Mouse (Mus musculus): ENCODE measurements around the gene Rbfox1. TPM values are rescaled to one million over a fixed set of nuclear protein-coding genes. Genes with fewer than 3 reads are reported as not detected.

Rbfox1 gene
- polyA plus RNA-seq, 1 experiment from 2014 or later = 0.71 TPM

GRCm38 (mm10) chr16:7081684-7082255 is 1196.6 kb downstream of the Rbfox1 start:
- H3K27ac ChIP-seq = no peak overlapping the region
- no peak for DNase-seq (ENCODE audit: extremely low spot score, low spot score)

GRCm38 (mm10) chr16:7083937-7084336 is 1198.8 kb downstream of the Rbfox1 start:
- 92% methylated on average over 2 of the region's 2 CpGs for WGBS
- Histone ChIP-seq H3K27ac (no peak overlapping the region), H3K27me3 (ENCODE audit: poor library complexity, severe bottlenecking) (no peaks in the 10 kb centered on the region), H3K4me1 (no peaks in the 10 kb centered on the region), H3K36me3 (replicated peaks) (no peaks in the 10 kb centered on the region), H3K9me3 (no peaks in the 10 kb centered on the region), H3K4me3 (no peak overlapping the region)
- no peak for DNase-seq (ENCODE audit: extremely low spot score, low spot score)

More at GRCm38 (mm10) chr16:7081684-7082255, 1196.6 kb downstream of the Rbfox1 start:
- Histone ChIP-seq H3K36me3 (replicated peaks) (no peaks in the 10 kb centered on the region), H3K4me3 (no peak overlapping the region), H3K27me3 (ENCODE audit: poor library complexity, severe bottlenecking) (no peaks in the 10 kb centered on the region), H3K4me1 (no peaks in the 10 kb centered on the region), H3K9me3 (no peaks in the 10 kb centered on the region)
- WGBS = 89% methylated on average over 5 of the region's 5 CpGs

GRCm38 (mm10) chr16:7088601-7089430 is 1203.7 kb downstream of the Rbfox1 start:
- 89% methylated on average over 10 of the region's 10 CpGs for WGBS
- Histone ChIP-seq H3K36me3 (replicated peaks) (no peaks in the 10 kb centered on the region), H3K27ac (no peak overlapping the region), H3K27me3 (ENCODE audit: poor library complexity, severe bottlenecking) (no peaks in the 10 kb centered on the region), H3K9me3 (no peaks in the 10 kb centered on the region), H3K4me3 (no peak overlapping the region), H3K4me1 (no peaks in the 10 kb centered on the region)
- DNase-seq (ENCODE audit: extremely low spot score, low spot score) = no peak

GRCm38 (mm10) chr16:7089475-7089874 is 1204.3 kb downstream of the Rbfox1 start:
- no peaks in the 10 kb centered on the region for H3K36me3 ChIP-seq (replicated peaks)
- WGBS = 97% methylated on average over 1 of the region's 1 CpGs
- H3K4me3 ChIP-seq = no peak overlapping the region
- H3K27me3 ChIP-seq (ENCODE audit: poor library complexity, severe bottlenecking) = no peaks in the 10 kb centered on the region
- H3K27ac ChIP-seq = no peak overlapping the region
- H3K9me3 ChIP-seq = no peaks in the 10 kb centered on the region
- no peak for DNase-seq (ENCODE audit: extremely low spot score, low spot score)
- H3K4me1 ChIP-seq = no peaks in the 10 kb centered on the region

- H3K9me3 ChIP-seq = no peaks in the 10 kb centered on the region
- no peak for DNase-seq (ENCODE audit: extremely low spot score, low spot score)
- no peak overlapping the region for H3K27ac ChIP-seq
- WGBS = 89% methylated on average over 6 of the region's 6 CpGs
- H3K4me3 ChIP-seq = no peak overlapping the region
- no peaks in the 10 kb centered on the region for H3K27me3 ChIP-seq (ENCODE audit: poor library complexity, severe bottlenecking)
- no peaks in the 10 kb centered on the region for H3K36me3 ChIP-seq (replicated peaks)
- no peaks in the 10 kb centered on the region for H3K4me1 ChIP-seq
Observed at GRCm38 (mm10) chr16:7090205-7090604, 1205.0 kb downstream of the Rbfox1 start.

GRCm38 (mm10) chr16:7092811-7093210 is 1207.7 kb downstream of the Rbfox1 start:
- Histone ChIP-seq H3K4me3 (no peak overlapping the region), H3K9me3 (no peaks in the 10 kb centered on the region), H3K27me3 (ENCODE audit: poor library complexity, severe bottlenecking) (no peaks in the 10 kb centered on the region), H3K4me1 (no peaks in the 10 kb centered on the region), H3K36me3 (replicated peaks) (no peaks in the 10 kb centered on the region), H3K27ac (no peak overlapping the region)
- WGBS = 84% methylated on average over 4 of the region's 4 CpGs
- DNase-seq (ENCODE audit: extremely low spot score, low spot score) = no peak

- Histone ChIP-seq H3K4me3 (no peak overlapping the region), H3K27ac (no peak overlapping the region), H3K36me3 (replicated peaks) (no peaks in the 10 kb centered on the region), H3K9me3 (no peaks in the 10 kb centered on the region), H3K4me1 (no peaks in the 10 kb centered on the region), H3K27me3 (ENCODE audit: poor library complexity, severe bottlenecking) (no peaks in the 10 kb centered on the region)
- DNase-seq (ENCODE audit: extremely low spot score, low spot score) = no peak
- 88% methylated on average over 3 of the region's 3 CpGs for WGBS
Observed at GRCm38 (mm10) chr16:7093686-7094085, 1208.5 kb downstream of the Rbfox1 start.

GRCm38 (mm10) chr16:7094181-7094749 is 1209.1 kb downstream of the Rbfox1 start:
- H3K27ac ChIP-seq = no peak overlapping the region
- no peaks in the 10 kb centered on the region for H3K36me3 ChIP-seq (replicated peaks)
- no peaks in the 10 kb centered on the region for H3K9me3 ChIP-seq
- H3K4me3 ChIP-seq = no peak overlapping the region
- H3K27me3 ChIP-seq (ENCODE audit: poor library complexity, severe bottlenecking) = no peaks in the 10 kb centered on the region
- no peak for DNase-seq (ENCODE audit: extremely low spot score, low spot score)
- WGBS = 83% methylated on average over 7 of the region's 7 CpGs
- no peaks in the 10 kb centered on the region for H3K4me1 ChIP-seq

- 85% methylated on average over 2 of the region's 2 CpGs for WGBS
- H3K4me3 ChIP-seq = no peak overlapping the region
- no peak for DNase-seq (ENCODE audit: extremely low spot score, low spot score)
- H3K9me3 ChIP-seq = no peaks in the 10 kb centered on the region
- no peaks in the 10 kb centered on the region for H3K36me3 ChIP-seq (replicated peaks)
- H3K4me1 ChIP-seq = no peaks in the 10 kb centered on the region
- no peak overlapping the region for H3K27ac ChIP-seq
- H3K27me3 ChIP-seq (ENCODE audit: poor library complexity, severe bottlenecking) = no peaks in the 10 kb centered on the region
Observed at GRCm38 (mm10) chr16:7097071-7097470, 1211.9 kb downstream of the Rbfox1 start.

- WGBS = 92% methylated on average over 8 of the region's 8 CpGs
- Histone ChIP-seq H3K27me3 (ENCODE audit: poor library complexity, severe bottlenecking) (no peaks in the 10 kb centered on the region), H3K4me1 (no peaks in the 10 kb centered on the region), H3K27ac (no peak overlapping the region), H3K9me3 (no peaks in the 10 kb centered on the region), H3K4me3 (no peak overlapping the region), H3K36me3 (replicated peaks) (no peaks in the 10 kb centered on the region)
- no peak for DNase-seq (ENCODE audit: extremely low spot score, low spot score)
Observed at GRCm38 (mm10) chr16:7097951-7098710, 1213.0 kb downstream of the Rbfox1 start.

- no peak overlapping the region for H3K27ac ChIP-seq
- no peaks in the 10 kb centered on the region for H3K27me3 ChIP-seq (ENCODE audit: poor library complexity, severe bottlenecking)
- H3K36me3 ChIP-seq (replicated peaks) = no peaks in the 10 kb centered on the region
- H3K9me3 ChIP-seq = no peaks in the 10 kb centered on the region
- no peak overlapping the region for H3K4me3 ChIP-seq
- 84% methylated on average over 11 of the region's 11 CpGs for WGBS
- no peaks in the 10 kb centered on the region for H3K4me1 ChIP-seq
- no peak for DNase-seq (ENCODE audit: extremely low spot score, low spot score)
Observed at GRCm38 (mm10) chr16:7099506-7100300, 1214.5 kb downstream of the Rbfox1 start.

GRCm38 (mm10) chr16:7102486-7102885 is 1217.3 kb downstream of the Rbfox1 start:
- Histone ChIP-seq H3K36me3 (replicated peaks) (no peaks in the 10 kb centered on the region), H3K4me3 (no peak overlapping the region), H3K4me1 (no peaks in the 10 kb centered on the region), H3K9me3 (no peaks in the 10 kb centered on the region), H3K27me3 (ENCODE audit: poor library complexity, severe bottlenecking) (no peaks in the 10 kb centered on the region), H3K27ac (no peak overlapping the region)
- WGBS = 84% methylated on average over 1 of the region's 1 CpGs
- DNase-seq (ENCODE audit: extremely low spot score, low spot score) = no peak

Data from forebrain, embryonic 10.5 days (tissue).